Mouse (Mus musculus): Measurements from ENCODE around the gene Gm42669. TPM values are rescaled to one million over a fixed set of nuclear protein-coding genes. Genes with fewer than 3 reads are reported as not detected.
A peak's percentile ranks its signal among the peaks of the same experiment; 100 is the strongest.

The Gm42669 gene
- total and polyA plus RNA-seq, 2 experiments from 2014 or later = 0.15 TPM; not detected in 1

DNA sequence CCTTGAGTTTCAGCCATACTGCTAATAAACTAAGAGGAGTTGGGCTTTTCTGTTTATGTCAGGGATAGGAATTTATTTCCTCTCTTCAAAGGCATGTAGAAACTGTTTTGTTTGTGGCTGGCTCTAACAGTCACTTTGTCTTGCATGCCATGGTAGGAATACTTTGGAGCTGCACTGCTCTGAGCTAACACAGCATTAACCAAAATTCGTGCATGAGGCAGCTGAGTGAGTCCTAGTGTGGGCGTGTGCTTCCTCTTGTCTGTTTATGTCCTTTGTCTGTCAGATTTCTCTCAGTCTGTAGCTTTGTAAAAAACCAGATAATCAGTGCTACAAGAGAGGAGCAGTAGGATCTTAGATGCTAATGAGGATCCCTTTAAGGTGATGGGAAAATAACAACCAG is 3.9 kb downstream of the Gm42669 start:
- 53% methylated on average over 2 of the region's 2 CpGs for WGBS
- TF ChIP-seq EP300 (IDR thresholded peaks at IDR 0.05; ENCODE audit: low read depth) (no peak), CTCF (IDR thresholded peaks at IDR 0.05; ENCODE audit: low read depth) (no peak)
- no peak overlapping the region for H3K4me2 ChIP-seq (ENCODE audit: low read depth, low read length)
- H3K9ac ChIP-seq (replicated peaks; ENCODE audit: low read depth, low read length) = no peak overlapping the region
- H3K4me3 ChIP-seq (ENCODE audit: low read depth, low read length) = no peak overlapping the region
- no peaks in the 10 kb centered on the region for H3K36me3 ChIP-seq (replicated peaks; ENCODE audit: control insufficient read depth, insufficient read depth, low read length)
- DNase-seq (ENCODE audit: low spot score) (no peak), ATAC-seq (ENCODE audit: insufficient read depth, low read depth) (no peak)
- H3K9me3 ChIP-seq (replicated peaks; ENCODE audit: control insufficient read depth, low read length) = no peaks in the 10 kb centered on the region
- no peaks in the 10 kb centered on the region for H3K4me1 ChIP-seq (ENCODE audit: control insufficient read depth, insufficient read depth)
- no peaks in the 10 kb centered on the region for H3K27me3 ChIP-seq (ENCODE audit: control insufficient read depth, insufficient read depth, low read length)
- H3K27ac ChIP-seq (ENCODE audit: low read depth) = no peak overlapping the region

GRCm38 (mm10) chr5:107513583-107513982 is 6.2 kb downstream of the Gm42669 start:
- peak; percentile 36 for DNase-seq (ENCODE audit: low spot score)
- no peaks in the 10 kb centered on the region for H3K36me3 ChIP-seq (replicated peaks; ENCODE audit: control insufficient read depth, insufficient read depth, low read length)
- no peak for TF ChIP-seq EP300 (IDR thresholded peaks at IDR 0.05; ENCODE audit: low read depth)
- TF ChIP-seq CTCF (IDR thresholded peaks at IDR 0.05; ENCODE audit: low read depth) = peak; percentile 82
- H3K4me3 ChIP-seq (ENCODE audit: low read depth, low read length) = no peak overlapping the region
- H3K27ac ChIP-seq (ENCODE audit: low read depth) = no peak overlapping the region
- H3K4me1 ChIP-seq (ENCODE audit: control insufficient read depth, insufficient read depth) = no peaks in the 10 kb centered on the region
- no peak for ATAC-seq (ENCODE audit: insufficient read depth, low read depth)
- WGBS = 45% methylated on average over 7 of the region's 7 CpGs
- no peak overlapping the region for H3K4me2 ChIP-seq (ENCODE audit: low read depth, low read length)
- no peaks in the 10 kb centered on the region for H3K9me3 ChIP-seq (replicated peaks; ENCODE audit: control insufficient read depth, low read length)
- H3K27me3 ChIP-seq (ENCODE audit: control insufficient read depth, insufficient read depth, low read length) = no peaks in the 10 kb centered on the region
- H3K9ac ChIP-seq (replicated peaks; ENCODE audit: low read depth, low read length) = no peak overlapping the region

DNA sequence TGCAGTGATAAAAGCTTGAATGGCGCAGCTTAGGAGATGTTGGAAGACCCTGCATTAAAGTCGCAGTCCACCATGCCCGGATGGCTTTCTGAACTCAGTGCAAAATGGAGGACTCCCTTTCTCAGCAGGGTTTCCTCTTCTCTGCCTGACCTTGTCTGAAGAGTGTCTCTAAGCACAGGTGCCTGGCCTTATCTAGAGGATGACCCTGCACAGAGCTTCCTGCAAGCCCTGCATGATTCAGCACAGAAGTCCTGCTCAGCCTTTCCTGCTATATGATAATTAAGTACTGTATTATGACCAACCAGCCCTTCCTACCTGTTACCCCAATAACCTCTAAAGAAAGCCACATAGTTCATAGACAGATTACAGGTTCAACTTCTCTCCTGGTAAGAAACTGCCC is 8.0 kb downstream of the Gm42669 start:
- no peak overlapping the region for H3K27ac ChIP-seq (ENCODE audit: low read depth)
- DNase-seq (ENCODE audit: low spot score) = no peak
- TF ChIP-seq CTCF (IDR thresholded peaks at IDR 0.05; ENCODE audit: low read depth) = no peak
- TF ChIP-seq EP300 (IDR thresholded peaks at IDR 0.05; ENCODE audit: low read depth) = no peak
- 86% methylated on average over 3 of the region's 3 CpGs for WGBS
- no peaks in the 10 kb centered on the region for H3K9me3 ChIP-seq (replicated peaks; ENCODE audit: control insufficient read depth, low read length)
- H3K4me2 ChIP-seq (ENCODE audit: low read depth, low read length) = no peak overlapping the region
- no peak overlapping the region for H3K9ac ChIP-seq (replicated peaks; ENCODE audit: low read depth, low read length)
- H3K36me3 ChIP-seq (replicated peaks; ENCODE audit: control insufficient read depth, insufficient read depth, low read length) = no peaks in the 10 kb centered on the region
- H3K4me3 ChIP-seq (ENCODE audit: low read depth, low read length) = no peak overlapping the region
- H3K27me3 ChIP-seq (ENCODE audit: control insufficient read depth, insufficient read depth, low read length) = no peaks in the 10 kb centered on the region
- ATAC-seq (ENCODE audit: insufficient read depth, low read depth) = no peak
- no peaks in the 10 kb centered on the region for H3K4me1 ChIP-seq (ENCODE audit: control insufficient read depth, insufficient read depth)

GRCm38 (mm10) chr5:107516087-107516486 is 8.7 kb downstream of the Gm42669 start:
- DNase-seq (ENCODE audit: low spot score) (no peak), ATAC-seq (ENCODE audit: insufficient read depth, low read depth) (no peak)
- H3K9ac ChIP-seq (replicated peaks; ENCODE audit: low read depth, low read length) = no peak overlapping the region
- no peaks in the 10 kb centered on the region for H3K36me3 ChIP-seq (replicated peaks; ENCODE audit: control insufficient read depth, insufficient read depth, low read length)
- 88% methylated on average over 1 of the region's 1 CpGs for WGBS
- H3K4me1 ChIP-seq (ENCODE audit: control insufficient read depth, insufficient read depth) = no peaks in the 10 kb centered on the region
- no peak overlapping the region for H3K27ac ChIP-seq (ENCODE audit: low read depth)
- no peaks in the 10 kb centered on the region for H3K27me3 ChIP-seq (ENCODE audit: control insufficient read depth, insufficient read depth, low read length)
- H3K4me3 ChIP-seq (ENCODE audit: low read depth, low read length) = no peak overlapping the region
- H3K9me3 ChIP-seq (replicated peaks; ENCODE audit: control insufficient read depth, low read length) = no peaks in the 10 kb centered on the region
- TF ChIP-seq CTCF (IDR thresholded peaks at IDR 0.05; ENCODE audit: low read depth) = no peak
- TF ChIP-seq EP300 (IDR thresholded peaks at IDR 0.05; ENCODE audit: low read depth) = no peak
- H3K4me2 ChIP-seq (ENCODE audit: low read depth, low read length) = no peak overlapping the region

- TF ChIP-seq CTCF (IDR thresholded peaks at IDR 0.05; ENCODE audit: low read depth) (no peak), EP300 (IDR thresholded peaks at IDR 0.05; ENCODE audit: low read depth) (no peak)
- Histone ChIP-seq H3K27me3 (ENCODE audit: control insufficient read depth, insufficient read depth, low read length) (no peaks in the 10 kb centered on the region), H3K4me1 (ENCODE audit: control insufficient read depth, insufficient read depth) (0 out of 2 replicates have a peak, but pooled peaks cover 4% of the 10 kb centered on the region), H3K9ac (replicated peaks; ENCODE audit: low read depth, low read length) (no peak overlapping the region), H3K36me3 (replicated peaks; ENCODE audit: control insufficient read depth, insufficient read depth, low read length) (no peaks in the 10 kb centered on the region), H3K4me3 (ENCODE audit: low read depth, low read length) (no peak overlapping the region), H3K4me2 (ENCODE audit: low read depth, low read length) (no peak overlapping the region), H3K9me3 (replicated peaks; ENCODE audit: control insufficient read depth, low read length) (no peaks in the 10 kb centered on the region), H3K27ac (ENCODE audit: low read depth) (no peak overlapping the region)
- DNase-seq (ENCODE audit: low spot score) = no peak
- ATAC-seq (ENCODE audit: insufficient read depth, low read depth) = no peak
- 89% methylated on average over 4 of the region's 4 CpGs for WGBS
Observed at GRCm38 (mm10) chr5:107518602-107519001, 11.2 kb downstream of the Gm42669 start.

DNA sequence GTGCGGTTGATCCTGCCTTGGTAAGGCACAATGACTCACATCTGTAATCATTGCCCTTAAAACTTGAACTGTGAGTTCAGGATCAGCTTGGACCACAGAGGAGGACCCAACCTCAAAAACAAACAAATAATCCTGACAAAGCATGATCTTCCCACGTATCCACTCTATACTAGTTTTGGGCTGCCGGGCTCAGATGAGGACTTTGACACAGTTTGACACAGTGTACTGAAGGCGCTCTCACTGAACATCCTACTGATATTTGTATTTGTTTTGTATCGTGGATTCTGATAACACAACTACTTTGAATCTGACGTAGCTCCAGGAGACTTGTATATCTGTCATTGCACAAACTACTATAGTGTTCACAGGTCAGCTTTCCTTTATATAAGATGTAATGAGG is 14.0 kb downstream of the Gm42669 start:
- DNase-seq (ENCODE audit: low spot score) (no peak), ATAC-seq (ENCODE audit: insufficient read depth, low read depth) (no peak)
- TF ChIP-seq CTCF (IDR thresholded peaks at IDR 0.05; ENCODE audit: low read depth) (no peak), EP300 (IDR thresholded peaks at IDR 0.05; ENCODE audit: low read depth) (no peak)
- no peaks in the 10 kb centered on the region for H3K36me3 ChIP-seq (replicated peaks; ENCODE audit: control insufficient read depth, insufficient read depth, low read length)
- no peak overlapping the region for H3K4me3 ChIP-seq (ENCODE audit: low read depth, low read length)
- H3K4me2 ChIP-seq (ENCODE audit: low read depth, low read length) = no peak overlapping the region
- 79% methylated on average over 6 of the region's 6 CpGs for WGBS
- H3K9ac ChIP-seq (replicated peaks; ENCODE audit: low read depth, low read length) = no peak overlapping the region
- no peaks in the 10 kb centered on the region for H3K9me3 ChIP-seq (replicated peaks; ENCODE audit: control insufficient read depth, low read length)
- H3K27me3 ChIP-seq (ENCODE audit: control insufficient read depth, insufficient read depth, low read length) = no peaks in the 10 kb centered on the region
- H3K4me1 ChIP-seq (ENCODE audit: control insufficient read depth, insufficient read depth) = 0 out of 2 replicates have a peak, but pooled peaks cover 4% of the 10 kb centered on the region
- H3K27ac ChIP-seq (ENCODE audit: low read depth) = no peak overlapping the region

Data from heart, postnatal 0 days (tissue).